Mouse (Mus musculus): ENCODE measurements around the gene Olfr1487. TPM values are rescaled to one million over a fixed set of nuclear protein-coding genes. Genes with fewer than 3 reads are reported as not detected.
"Not testable (repeated sequence)": the region's sequence is repeated elsewhere in the genome, so short reads cannot be mapped to it uniquely, and the experiment has no call there.

The Olfr1487 gene
- not detected in 2 replicates for polyA plus RNA-seq (2015; fragmentation: Nextera tagmentation; extraction: Ambion mirVana)

GRCm38 (mm10) chr19:13617075-13617474 is at the start of gene Olfr1487:
Gene Olfr1487, plus strand, starts transcription at chr19:13617375.
- H3K4me1 ChIP-seq (ENCODE audit: control insufficient read depth, insufficient read depth, low read depth, low read length); H3K9me3 ChIP-seq (ENCODE audit: control insufficient read depth, low read length); H3K27ac ChIP-seq (ENCODE audit: low read depth, low read length); H3K4me2 ChIP-seq (ENCODE audit: low read length); H3K27me3 ChIP-seq (replicated peaks; ENCODE audit: control insufficient read depth, insufficient read depth, low read length); ATAC-seq; H3K36me3 ChIP-seq (ENCODE audit: control insufficient read depth, insufficient read depth, low read length); H3K9ac ChIP-seq (ENCODE audit: low read depth, low read length); H3K4me3 ChIP-seq (ENCODE audit: low read length): not testable (repeated sequence)
- 94% methylated on average over 2 of the region's 2 CpGs for WGBS

- H3K9ac ChIP-seq (ENCODE audit: low read depth, low read length): no peak within 1 kb of the TSS
Observed at GRCm38 (mm10) chr19:13583211-13583610, 34.0 kb upstream of the Olfr1487 start, which contains the start of gene Olfr1484. Gene Olfr1484, plus strand, starts transcription at chr19:13583511.

GRCm38 (mm10) chr19:13631321-13631720 is 14.1 kb downstream of the Olfr1487 start, which contains the start of gene Olfr1489:
Gene Olfr1489, plus strand, starts transcription at chr19:13631621.
- Histone ChIP-seq H3K27me3 (replicated peaks; ENCODE audit: control insufficient read depth, insufficient read depth, low read length) (no peaks in the 10 kb centered on the region), H3K9me3 (ENCODE audit: control insufficient read depth, low read length) (peaks cover 10% of the 10 kb centered on the region), H3K4me3 (ENCODE audit: low read length) (no peak within 1 kb of the TSS), H3K36me3 (ENCODE audit: control insufficient read depth, insufficient read depth, low read length) (no peaks in the 10 kb centered on the region), H3K27ac (ENCODE audit: low read depth, low read length) (no peak within 1 kb of the TSS), H3K4me2 (ENCODE audit: low read length) (no peak within 1 kb of the TSS), H3K4me1 (ENCODE audit: control insufficient read depth, insufficient read depth, low read depth, low read length) (no peaks in the 10 kb centered on the region), H3K9ac (ENCODE audit: low read depth, low read length) (no peak within 1 kb of the TSS)
- 87% methylated on average over 1 of the region's 1 CpGs for WGBS
- ATAC-seq: no peak

More at GRCm38 (mm10) chr19:13583211-13583610, 34.0 kb upstream of the Olfr1487 start, which contains the start of gene Olfr1484:
- no peak for ATAC-seq
- H3K27me3 ChIP-seq (replicated peaks; ENCODE audit: control insufficient read depth, insufficient read depth, low read length): no peaks in the 10 kb centered on the region
- H3K9me3 ChIP-seq (ENCODE audit: control insufficient read depth, low read length): peaks cover 2% of the 10 kb centered on the region; the same call in 1 of the 2 replicates
- H3K27ac ChIP-seq (ENCODE audit: low read depth, low read length): no peak within 1 kb of the TSS
- no peak within 1 kb of the TSS for H3K4me2 ChIP-seq (ENCODE audit: low read length)
- H3K4me1 ChIP-seq (ENCODE audit: control insufficient read depth, insufficient read depth, low read depth, low read length): no peaks in the 10 kb centered on the region
- H3K36me3 ChIP-seq (ENCODE audit: control insufficient read depth, insufficient read depth, low read length): no peaks in the 10 kb centered on the region
- H3K4me3 ChIP-seq (ENCODE audit: low read length): no peak within 1 kb of the TSS
- 93% methylated on average over 1 of the region's 1 CpGs for WGBS

- ATAC-seq: no peak
- Histone ChIP-seq H3K27ac (ENCODE audit: low read depth, low read length) (no peak within 1 kb of the TSS), H3K9me3 (ENCODE audit: control insufficient read depth, low read length) (0 out of 2 replicates have a peak, but pooled peaks cover 5% of the 10 kb centered on the region), H3K4me2 (ENCODE audit: low read length) (no peak within 1 kb of the TSS), H3K27me3 (replicated peaks; ENCODE audit: control insufficient read depth, insufficient read depth, low read length) (no peaks in the 10 kb centered on the region), H3K4me3 (ENCODE audit: low read length) (no peak within 1 kb of the TSS), H3K4me1 (ENCODE audit: control insufficient read depth, insufficient read depth, low read depth, low read length) (no peaks in the 10 kb centered on the region), H3K36me3 (ENCODE audit: control insufficient read depth, insufficient read depth, low read length) (no peaks in the 10 kb centered on the region), H3K9ac (ENCODE audit: low read depth, low read length) (no peak within 1 kb of the TSS)
- 75% methylated on average over 1 of the region's 1 CpGs for WGBS
Observed at GRCm38 (mm10) chr19:13650791-13651190, 33.6 kb downstream of the Olfr1487 start, which contains the start of gene Olfr1490. Gene Olfr1490, plus strand, starts transcription at chr19:13651091.

Small RNA genes within 50 kb of the gene (microRNA-seq; reads per million reads assigned to microRNA genes)
- gene Gm22323 (not detected), gene Gm23931 (not detected)

Other genes with a start within 250 kb of the Olfr1487 start
- gene Olfr1469, start 209.5 kb upstream of the Olfr1487 start, polyA plus RNA-seq (2015; fragmentation: Nextera tagmentation; extraction: Ambion mirVana): not detected in 2 replicates
- gene Olfr1471, start 174.0 kb upstream of the Olfr1487 start, polyA plus RNA-seq (2015; fragmentation: Nextera tagmentation; extraction: Ambion mirVana): not detected in 2 replicates
- gene Olfr1472, start 161.3 kb upstream of the Olfr1487 start, polyA plus RNA-seq (2015; fragmentation: Nextera tagmentation; extraction: Ambion mirVana): not detected in 2 replicates
- gene Olfr1474, start 147.8 kb upstream of the Olfr1487 start, polyA plus RNA-seq (2015; fragmentation: Nextera tagmentation; extraction: Ambion mirVana): not detected in 2 replicates
- gene Olfr1475, start 137.2 kb upstream of the Olfr1487 start, polyA plus RNA-seq (2015; fragmentation: Nextera tagmentation; extraction: Ambion mirVana): not detected in 2 replicates
- gene Olfr1477, start 116.8 kb upstream of the Olfr1487 start, polyA plus RNA-seq (2015; fragmentation: Nextera tagmentation; extraction: Ambion mirVana): not detected in 2 replicates
- not detected in 2 replicates for gene Olfr1480, start 89.5 kb upstream of the Olfr1487 start, polyA plus RNA-seq (2015; fragmentation: Nextera tagmentation; extraction: Ambion mirVana)
- gene Olfr1484, start 33.9 kb upstream of the Olfr1487 start, polyA plus RNA-seq (2015; fragmentation: Nextera tagmentation; extraction: Ambion mirVana): not detected in 2 replicates
- not detected in 2 replicates for gene Olfr1489, start 14.2 kb downstream of the Olfr1487 start, polyA plus RNA-seq (2015; fragmentation: Nextera tagmentation; extraction: Ambion mirVana)
- not detected in 2 replicates for gene Olfr1490, start 33.7 kb downstream of the Olfr1487 start, polyA plus RNA-seq (2015; fragmentation: Nextera tagmentation; extraction: Ambion mirVana)
- not detected in 2 replicates for gene Olfr1491, start 79.9 kb downstream of the Olfr1487 start, polyA plus RNA-seq (2015; fragmentation: Nextera tagmentation; extraction: Ambion mirVana)
- not detected in 2 replicates for gene Olfr1493-ps1, start 105.9 kb downstream of the Olfr1487 start, polyA plus RNA-seq (2015; fragmentation: Nextera tagmentation; extraction: Ambion mirVana)
- gene Olfr1494, start 122.4 kb downstream of the Olfr1487 start, polyA plus RNA-seq (2015; fragmentation: Nextera tagmentation; extraction: Ambion mirVana): not detected in 2 replicates
- not detected in 2 replicates for gene Olfr1495, start 147.2 kb downstream of the Olfr1487 start, polyA plus RNA-seq (2015; fragmentation: Nextera tagmentation; extraction: Ambion mirVana)
- not detected in 2 replicates for gene Olfr1496, start 160.5 kb downstream of the Olfr1487 start, polyA plus RNA-seq (2015; fragmentation: Nextera tagmentation; extraction: Ambion mirVana)
- gene Olfr1497, start 180.8 kb downstream of the Olfr1487 start, polyA plus RNA-seq (2015; fragmentation: Nextera tagmentation; extraction: Ambion mirVana): not detected in 2 replicates
- gene Olfr1499, start 202.1 kb downstream of the Olfr1487 start, polyA plus RNA-seq (2015; fragmentation: Nextera tagmentation; extraction: Ambion mirVana): not detected in 2 replicates
- not detected in 2 replicates for gene Olfr1500, start 213.1 kb downstream of the Olfr1487 start, polyA plus RNA-seq (2015; fragmentation: Nextera tagmentation; extraction: Ambion mirVana)
- not detected in 2 replicates for gene Olfr1501, start 233.3 kb downstream of the Olfr1487 start, polyA plus RNA-seq (2015; fragmentation: Nextera tagmentation; extraction: Ambion mirVana)
- not detected in 2 replicates for gene Olfr1502, start 244.4 kb downstream of the Olfr1487 start, polyA plus RNA-seq (2015; fragmentation: Nextera tagmentation; extraction: Ambion mirVana)

All from hindbrain, embryonic 16.5 days (tissue).